Mouse (Mus musculus): ENCODE results near the gene Hspb8. TPM values are rescaled to one million over a fixed set of nuclear protein-coding genes. Genes with fewer than 3 reads are reported as not detected.

Hspb8 gene
- polyA plus RNA-seq, 1 experiment, result 12.8 TPM

- Histone ChIP-seq H3K36me3 (ENCODE audit: control insufficient read depth, insufficient read depth, low read length) (no peaks in the 10 kb centered on the region), H3K27me3 (replicated peaks; ENCODE audit: control insufficient read depth, insufficient read depth, low read length) (no peaks in the 10 kb centered on the region), H3K4me1 (ENCODE audit: control insufficient read depth, insufficient read depth, low read length) (no peaks in the 10 kb centered on the region), H3K4me3 (ENCODE audit: insufficient read depth, low read depth, low read length) (no peak overlapping the region), H3K27ac (ENCODE audit: insufficient read depth, low read depth, low read length) (no peak overlapping the region)
- DNase-seq, result no peak
- no peak for TF ChIP-seq CTCF (conservative IDR thresholded peaks at IDR 0.05; ENCODE audit: insufficient read depth, insufficient read length, low read depth, low read length)
- TF ChIP-seq POLR2A (IDR thresholded peaks at IDR 0.05; ENCODE audit: low read depth, low read length), result no peak
- 100% methylated on average over 1 of the region's 1 CpGs for WGBS
These were observed 16.7 kb downstream of the Hspb8 start for GRCm38 (mm10) chr5:116405934-116406333.

DNA sequence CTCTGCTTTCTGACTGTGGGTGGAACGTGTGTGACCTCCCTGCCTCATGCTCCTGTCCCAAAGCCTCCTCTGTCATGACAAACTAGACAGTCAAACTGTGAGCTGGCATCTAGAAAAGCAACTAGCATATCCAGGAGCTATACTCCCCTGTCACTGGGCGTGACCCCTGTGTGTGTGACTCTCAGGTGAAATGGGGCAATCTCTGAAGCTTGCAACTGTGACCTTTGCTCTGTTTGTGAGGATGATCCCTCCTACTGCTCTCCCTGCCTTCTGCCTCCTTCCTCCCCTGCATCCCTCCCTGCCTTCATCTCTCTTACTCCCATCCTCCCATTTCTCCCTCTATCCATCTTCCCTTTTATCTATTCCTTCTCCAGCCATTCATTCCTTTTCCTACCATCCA lies 18.6 kb downstream of the Hspb8 start:
- no peak for TF ChIP-seq CTCF (conservative IDR thresholded peaks at IDR 0.05; ENCODE audit: insufficient read depth, insufficient read length, low read depth, low read length)
- no peak for TF ChIP-seq POLR2A (IDR thresholded peaks at IDR 0.05; ENCODE audit: low read depth, low read length)
- Histone ChIP-seq H3K36me3 (ENCODE audit: control insufficient read depth, insufficient read depth, low read length) (no peaks in the 10 kb centered on the region), H3K4me3 (ENCODE audit: insufficient read depth, low read depth, low read length) (no peak overlapping the region), H3K27ac (ENCODE audit: insufficient read depth, low read depth, low read length) (no peak overlapping the region), H3K4me1 (ENCODE audit: control insufficient read depth, insufficient read depth, low read length) (0 out of 2 replicates have a peak, but pooled peaks cover 2% of the 10 kb centered on the region), H3K27me3 (replicated peaks; ENCODE audit: control insufficient read depth, insufficient read depth, low read length) (no peaks in the 10 kb centered on the region)
- WGBS, result 73% methylated on average over 2 of the region's 2 CpGs
- no peak for DNase-seq

DNA sequence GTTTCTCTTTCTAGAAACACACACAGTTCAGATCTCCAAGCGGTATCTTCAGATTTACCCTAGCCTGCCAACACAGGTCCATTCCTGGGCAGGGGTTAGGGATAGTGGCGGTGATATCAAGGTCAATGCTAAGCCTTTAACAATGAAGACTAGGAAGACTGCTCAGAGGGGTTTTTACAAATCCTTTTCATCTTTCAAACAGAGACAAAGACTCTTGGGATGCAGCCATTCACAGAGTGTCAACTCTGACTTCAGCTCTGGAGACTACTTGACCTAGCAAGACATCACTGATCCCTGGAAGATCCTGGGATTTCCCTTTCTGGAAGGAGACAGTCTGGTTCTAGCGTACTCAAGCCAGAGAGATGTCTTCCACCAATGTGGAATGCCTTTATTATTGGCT lies 21.9 kb downstream of the Hspb8 start:
- no peak overlapping the region for H3K4me3 ChIP-seq (ENCODE audit: insufficient read depth, low read depth, low read length)
- H3K27ac ChIP-seq (ENCODE audit: insufficient read depth, low read depth, low read length), result no peak overlapping the region
- TF ChIP-seq POLR2A (IDR thresholded peaks at IDR 0.05; ENCODE audit: low read depth, low read length) (no peak), CTCF (conservative IDR thresholded peaks at IDR 0.05; ENCODE audit: insufficient read depth, insufficient read length, low read depth, low read length) (no peak)
- H3K27me3 ChIP-seq (replicated peaks; ENCODE audit: control insufficient read depth, insufficient read depth, low read length), result no peaks in the 10 kb centered on the region
- WGBS, result 73% methylated on average over 3 of the region's 3 CpGs
- no peaks in the 10 kb centered on the region for H3K36me3 ChIP-seq (ENCODE audit: control insufficient read depth, insufficient read depth, low read length)
- 0 out of 2 replicates have a peak, but pooled peaks cover 2% of the 10 kb centered on the region for H3K4me1 ChIP-seq (ENCODE audit: control insufficient read depth, insufficient read depth, low read length)
- DNase-seq, result no peak

DNA sequence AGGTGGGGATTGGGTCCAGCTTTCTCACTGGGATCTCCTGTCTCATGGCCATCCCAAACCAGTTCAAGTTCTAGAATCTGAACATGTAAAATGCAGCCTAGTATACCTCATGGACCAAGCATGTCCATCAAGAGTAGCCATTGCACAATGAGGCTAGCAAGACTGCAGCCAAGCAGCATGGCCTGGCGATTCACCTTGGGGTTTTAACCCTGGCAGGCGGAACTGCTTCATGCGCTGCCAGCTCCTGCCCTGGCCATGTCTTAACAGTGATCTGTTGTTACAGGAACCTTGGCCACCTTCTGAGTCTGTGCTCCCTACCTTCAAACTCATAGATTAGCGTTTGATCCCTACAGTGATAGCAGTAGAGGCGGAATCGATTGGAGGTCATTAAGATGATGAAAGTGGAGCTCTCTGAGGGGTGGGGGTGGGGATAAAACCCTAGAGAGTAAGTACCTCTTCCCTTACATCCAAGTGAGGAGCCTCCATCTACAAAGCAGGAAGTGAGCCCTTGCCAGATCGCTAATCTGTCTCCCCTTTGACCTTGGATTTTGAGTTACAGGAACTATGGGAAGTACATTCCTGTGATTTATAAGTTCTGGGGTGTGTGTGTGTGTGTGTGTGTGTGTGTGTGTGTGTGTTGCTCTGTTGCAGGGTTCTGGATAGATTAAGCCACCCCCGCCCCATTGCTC lies 22.5 kb downstream of the Hspb8 start:
- Histone ChIP-seq H3K36me3 (ENCODE audit: control insufficient read depth, insufficient read depth, low read length) (no peaks in the 10 kb centered on the region), H3K4me3 (ENCODE audit: insufficient read depth, low read depth, low read length) (no peak overlapping the region), H3K27me3 (replicated peaks; ENCODE audit: control insufficient read depth, insufficient read depth, low read length) (no peaks in the 10 kb centered on the region), H3K27ac (ENCODE audit: insufficient read depth, low read depth, low read length) (no peak overlapping the region), H3K4me1 (ENCODE audit: control insufficient read depth, insufficient read depth, low read length) (0 out of 2 replicates have a peak, but pooled peaks cover 2% of the 10 kb centered on the region)
- WGBS, result 38% methylated on average over 8 of the region's 8 CpGs
- peak; percentile 32 for DNase-seq
- TF ChIP-seq CTCF (conservative IDR thresholded peaks at IDR 0.05; ENCODE audit: insufficient read depth, insufficient read length, low read depth, low read length), result no peak
- no peak for TF ChIP-seq POLR2A (IDR thresholded peaks at IDR 0.05; ENCODE audit: low read depth, low read length)

GRCm38 (mm10) chr5:116396104-116396503 lies 26.6 kb downstream of the Hspb8 start:
- no peak for DNase-seq
- Histone ChIP-seq H3K36me3 (ENCODE audit: control insufficient read depth, insufficient read depth, low read length) (no peaks in the 10 kb centered on the region), H3K4me1 (ENCODE audit: control insufficient read depth, insufficient read depth, low read length) (0 out of 2 replicates have a peak, but pooled peaks cover 2% of the 10 kb centered on the region), H3K27ac (ENCODE audit: insufficient read depth, low read depth, low read length) (no peak overlapping the region), H3K27me3 (replicated peaks; ENCODE audit: control insufficient read depth, insufficient read depth, low read length) (no peaks in the 10 kb centered on the region), H3K4me3 (ENCODE audit: insufficient read depth, low read depth, low read length) (no peak overlapping the region)
- 80% methylated on average over 5 of the region's 5 CpGs for WGBS
- no peak for TF ChIP-seq POLR2A (IDR thresholded peaks at IDR 0.05; ENCODE audit: low read depth, low read length)

GRCm38 (mm10) chr5:116392603-116393002 lies 30.1 kb downstream of the Hspb8 start:
- no peak overlapping the region for H3K4me3 ChIP-seq (ENCODE audit: insufficient read depth, low read depth, low read length)
- no peaks in the 10 kb centered on the region for H3K27me3 ChIP-seq (replicated peaks; ENCODE audit: control insufficient read depth, insufficient read depth, low read length)
- H3K4me1 ChIP-seq (ENCODE audit: control insufficient read depth, insufficient read depth, low read length), result no peaks in the 10 kb centered on the region
- no peak for DNase-seq
- TF ChIP-seq POLR2A (IDR thresholded peaks at IDR 0.05; ENCODE audit: low read depth, low read length) (no peak), CTCF (conservative IDR thresholded peaks at IDR 0.05; ENCODE audit: insufficient read depth, insufficient read length, low read depth, low read length) (no peak)
- H3K27ac ChIP-seq (ENCODE audit: insufficient read depth, low read depth, low read length), result no peak overlapping the region
- 86% methylated on average over 9 of the region's 9 CpGs for WGBS
- H3K36me3 ChIP-seq (ENCODE audit: control insufficient read depth, insufficient read depth, low read length), result no peaks in the 10 kb centered on the region

GRCm38 (mm10) chr5:116389856-116390542 lies 32.7 kb downstream of the Hspb8 start:
- WGBS, result 54% methylated on average over 15 of the region's 15 CpGs
- no peak overlapping the region for H3K27ac ChIP-seq (ENCODE audit: insufficient read depth, low read depth, low read length)
- no peaks in the 10 kb centered on the region for H3K4me1 ChIP-seq (ENCODE audit: control insufficient read depth, insufficient read depth, low read length)
- no peak overlapping the region for H3K4me3 ChIP-seq (ENCODE audit: insufficient read depth, low read depth, low read length)
- no peak for TF ChIP-seq CTCF (conservative IDR thresholded peaks at IDR 0.05; ENCODE audit: insufficient read depth, insufficient read length, low read depth, low read length)
- TF ChIP-seq POLR2A (IDR thresholded peaks at IDR 0.05; ENCODE audit: low read depth, low read length), result no peak
- DNase-seq, result peak; percentile 52
- H3K36me3 ChIP-seq (ENCODE audit: control insufficient read depth, insufficient read depth, low read length), result no peaks in the 10 kb centered on the region
- H3K27me3 ChIP-seq (replicated peaks; ENCODE audit: control insufficient read depth, insufficient read depth, low read length), result no peaks in the 10 kb centered on the region
